Mouse (Mus musculus) embryo, embryonic 10 days (tissue): Measurements from ENCODE around the gene Gm10065.
"Not testable (repeated sequence)": the region's sequence is repeated elsewhere in the genome, so short reads cannot be mapped to it uniquely, and the experiment has no call there.

Source experiments
- DNase-seq: peaks from one replicate; pipeline ENCODE4 v3.0.0-alpha.2; 2015; ENCODE audit warnings: low spot score

Gm10065 gene

DNA sequence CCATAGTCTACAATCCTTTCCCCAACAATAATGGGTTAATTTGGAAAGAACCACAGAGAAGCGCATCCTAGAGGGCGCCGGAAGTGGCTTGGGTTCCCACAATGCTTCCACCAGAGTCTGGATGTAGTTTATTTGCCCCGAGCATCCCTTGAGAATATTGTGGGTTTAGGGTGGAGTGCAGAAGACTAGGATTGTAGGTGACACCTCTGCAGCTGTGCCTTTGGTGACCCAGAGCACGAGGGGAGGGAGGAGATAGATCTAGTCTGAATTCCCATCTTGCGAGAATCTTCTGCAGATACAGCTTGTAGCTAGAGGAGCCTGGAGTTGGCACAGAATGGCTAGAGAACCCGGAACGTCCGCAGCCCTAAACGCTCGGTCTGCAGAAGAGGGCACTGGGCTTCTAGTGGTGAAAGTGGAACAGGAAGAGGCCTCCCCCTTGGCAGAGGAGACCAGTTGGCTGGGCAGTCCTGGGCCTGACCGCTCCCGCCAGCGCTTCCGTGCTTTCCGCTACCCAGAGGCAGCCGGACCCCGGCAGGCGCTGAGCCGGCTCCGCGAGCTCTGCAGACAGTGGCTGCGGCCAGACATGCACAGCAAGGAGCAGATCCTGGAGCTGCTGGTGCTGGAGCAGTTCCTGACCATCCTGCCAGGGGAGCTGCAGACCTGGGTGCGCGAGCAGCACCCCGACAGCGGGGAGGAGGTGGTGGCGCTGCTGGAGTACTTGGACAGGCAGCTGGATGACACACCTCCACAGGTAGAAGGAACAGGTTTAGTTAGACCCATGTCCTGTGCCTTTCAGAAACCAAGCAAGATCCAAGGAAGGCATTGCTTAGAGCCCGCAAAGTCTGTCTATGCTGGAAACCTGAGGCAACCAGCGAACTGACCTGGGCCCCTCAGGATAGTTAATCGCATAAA, at the start of gene Gm10065, which contains the start of gene Zkscan4:
Gene Gm10065, minus strand, starts transcription at position 683 of the 912 bp plus-strand sequence.
Gene Zkscan4, plus strand, starts transcription at position 149 of the 912 bp plus-strand sequence.
- DNase-seq, result peak; percentile 80

GRCm38 (mm10) chr13:21506221-21506649, 27.0 kb upstream of the Gm10065 start:
- DNase-seq, result peak; percentile 86

DNA sequence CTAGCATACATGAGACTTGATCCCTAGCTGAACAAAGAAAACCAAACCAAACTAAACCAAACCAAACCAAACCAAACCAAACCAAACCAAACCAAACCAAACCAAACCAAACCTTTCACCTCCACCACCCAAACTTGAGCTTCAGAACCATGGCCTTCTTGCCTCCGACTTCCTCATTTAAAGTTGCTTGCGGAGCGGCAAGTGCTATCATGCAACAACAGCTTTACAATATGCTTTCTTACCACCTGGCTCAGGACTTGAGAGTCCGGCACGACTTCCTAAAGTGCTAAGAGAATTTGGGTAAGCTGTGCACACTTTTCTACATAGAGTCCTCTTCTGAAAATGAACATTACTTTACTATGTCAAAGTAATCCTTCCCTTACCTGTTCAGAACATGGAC, 23.1 kb upstream of the Gm10065 start:
- no peak for DNase-seq

GRCm38 (mm10) chr13:21501182-21501581, 21.9 kb upstream of the Gm10065 start, which contains the start of gene Gm11273:
Gm11273 (minus strand) TSS chr13:21501418.
- not testable (repeated sequence) for DNase-seq

- DNase-seq, result no peak
Observed at GRCm38 (mm10) chr13:21495080-21495479, 15.8 kb upstream of the Gm10065 start, which contains the start of gene AK157302. AK157302 (plus strand) TSS chr13:21495223.

GRCm38 (mm10) chr13:21492847-21493246, 13.6 kb upstream of the Gm10065 start:
- DNase-seq, result no peak

GRCm38 (mm10) chr13:21486881-21487280, 7.6 kb upstream of the Gm10065 start:
- no peak for DNase-seq

DNA sequence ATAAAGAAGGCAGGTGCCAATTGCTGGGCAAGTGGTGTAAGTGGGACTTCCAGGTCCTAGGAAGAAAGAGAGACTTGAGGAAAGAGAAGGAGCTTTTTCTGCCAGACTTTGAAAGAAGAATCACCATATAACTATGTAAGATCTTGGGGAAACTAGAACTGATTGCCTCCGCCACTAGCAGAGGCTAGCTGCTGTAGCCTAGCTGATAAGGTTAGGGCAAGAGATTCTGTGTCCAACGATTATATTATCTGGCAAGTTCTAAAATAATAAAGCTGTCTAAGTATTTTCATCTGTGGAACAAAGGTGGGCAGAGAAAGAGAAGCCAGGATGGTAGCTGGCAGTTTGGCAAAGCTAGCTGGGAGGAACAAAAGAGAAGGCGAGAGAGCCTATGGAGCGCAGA, 6.8 kb downstream of the Gm10065 start:
- peak; percentile 9 for DNase-seq

GRCm38 (mm10) chr13:21469097-21469496, 10.1 kb downstream of the Gm10065 start:
- no peak for DNase-seq

DNA sequence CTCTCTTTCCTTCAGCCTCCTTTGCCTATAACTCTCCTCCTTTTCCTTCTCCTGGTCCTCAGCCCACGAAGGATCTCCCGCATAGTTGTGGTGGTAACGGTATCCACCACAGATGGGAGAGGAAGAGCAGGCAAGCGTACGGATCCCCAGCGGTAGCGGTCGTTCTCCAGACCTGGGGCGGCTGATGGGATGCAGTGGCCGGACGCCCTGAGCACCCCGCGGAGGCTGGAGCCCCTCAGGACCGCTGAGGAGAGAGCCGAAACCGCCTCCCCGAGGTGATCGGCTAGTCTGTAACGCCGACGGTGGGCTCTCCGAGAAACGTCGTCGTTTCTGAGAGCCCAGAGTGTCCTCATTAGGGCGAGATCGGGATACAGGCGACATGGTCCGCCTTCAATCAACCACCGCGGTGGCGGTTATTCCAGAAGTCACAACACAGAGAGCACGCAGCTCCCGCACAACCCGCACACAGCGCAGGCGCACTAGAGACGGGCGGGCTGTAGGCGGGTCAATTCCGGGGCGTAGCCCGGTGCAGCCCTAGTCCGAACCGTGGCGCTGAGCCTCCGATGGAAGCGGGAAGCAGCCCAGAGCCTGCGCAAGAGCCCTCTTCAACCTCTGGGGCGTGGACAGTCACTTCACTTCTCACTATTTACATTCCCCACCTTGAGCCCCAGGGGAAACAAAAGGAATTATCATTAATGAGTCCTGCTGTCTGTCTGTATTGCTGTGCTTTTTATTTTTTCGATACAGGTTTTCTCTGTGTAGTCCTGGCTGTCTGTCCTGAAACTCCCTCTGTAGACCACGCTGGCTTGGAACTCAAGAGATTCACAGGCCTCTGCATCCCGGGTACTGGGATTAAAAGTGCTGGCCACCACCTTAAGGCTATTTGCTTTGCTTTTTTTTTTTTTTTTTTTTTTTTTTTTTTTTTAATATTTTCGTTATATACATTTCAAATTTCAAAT, 10.9 kb downstream of the Gm10065 start, which contains the start of gene Nkapl:
Gene Nkapl, minus strand, starts transcription at position 449 of the 959 bp plus-strand sequence.
- DNase-seq, result peak; percentile 94

GRCm38 (mm10) chr13:21467336-21467735, 11.9 kb downstream of the Gm10065 start:
- no peak for DNase-seq

GRCm38 (mm10) chr13:21462516-21462915, 16.7 kb downstream of the Gm10065 start:
- not testable (repeated sequence) for DNase-seq

GRCm38 (mm10) chr13:21456347-21456746, 22.9 kb downstream of the Gm10065 start:
- peak; percentile 63 for DNase-seq

GRCm38 (mm10) chr13:21454133-21454532, 25.1 kb downstream of the Gm10065 start:
- DNase-seq, result no peak

GRCm38 (mm10) chr13:21453449-21453848, 25.8 kb downstream of the Gm10065 start, which contains the start of gene Zscan26:
Zscan26 (minus strand) TSS chr13:21453730.
- peak; percentile 94 for DNase-seq

DNA sequence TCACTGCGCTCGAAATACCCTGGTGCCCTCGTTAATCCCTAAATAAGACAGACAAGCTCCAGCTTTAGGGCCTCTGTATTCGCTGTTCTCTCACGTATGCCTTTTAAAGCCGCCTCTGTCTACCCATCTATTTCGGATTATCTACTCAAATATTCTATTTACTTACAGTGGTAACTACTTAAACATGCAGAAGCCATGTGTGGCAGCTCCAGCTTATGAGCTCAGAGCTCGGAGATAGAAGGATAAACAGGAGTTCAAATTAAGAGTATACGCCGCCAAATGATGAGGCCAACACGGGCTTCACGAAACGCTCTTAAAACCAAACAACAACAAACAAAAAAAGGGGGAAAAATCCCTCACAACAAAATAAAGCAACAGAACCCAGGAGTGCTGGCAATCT, 26.2 kb downstream of the Gm10065 start:
- DNase-seq, result no peak

GRCm38 (mm10) chr13:21447856-21448614, 31.2 kb downstream of the Gm10065 start:
- DNase-seq, result no peak

GRCm38 (mm10) chr13:21446796-21447195, 32.4 kb downstream of the Gm10065 start:
- DNase-seq, result no peak

DNA sequence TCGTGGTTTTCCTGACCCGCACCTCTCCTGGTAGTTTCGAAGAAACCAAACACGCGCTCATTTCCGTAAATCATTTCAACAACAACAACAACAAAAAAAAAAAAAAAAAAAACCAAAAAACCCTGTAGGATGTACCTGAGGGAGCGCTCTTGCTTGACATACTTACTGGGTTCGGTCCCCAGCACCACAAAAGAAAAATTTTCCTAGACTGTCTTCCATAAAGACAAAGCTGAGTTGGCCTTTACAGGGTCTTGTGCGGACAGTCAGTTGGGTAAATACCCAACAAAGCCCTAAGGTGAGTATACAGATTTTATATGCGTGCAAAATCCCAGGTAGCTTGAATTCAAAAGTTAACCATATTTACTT, 38.1 kb downstream of the Gm10065 start:
- no peak for DNase-seq

DNA sequence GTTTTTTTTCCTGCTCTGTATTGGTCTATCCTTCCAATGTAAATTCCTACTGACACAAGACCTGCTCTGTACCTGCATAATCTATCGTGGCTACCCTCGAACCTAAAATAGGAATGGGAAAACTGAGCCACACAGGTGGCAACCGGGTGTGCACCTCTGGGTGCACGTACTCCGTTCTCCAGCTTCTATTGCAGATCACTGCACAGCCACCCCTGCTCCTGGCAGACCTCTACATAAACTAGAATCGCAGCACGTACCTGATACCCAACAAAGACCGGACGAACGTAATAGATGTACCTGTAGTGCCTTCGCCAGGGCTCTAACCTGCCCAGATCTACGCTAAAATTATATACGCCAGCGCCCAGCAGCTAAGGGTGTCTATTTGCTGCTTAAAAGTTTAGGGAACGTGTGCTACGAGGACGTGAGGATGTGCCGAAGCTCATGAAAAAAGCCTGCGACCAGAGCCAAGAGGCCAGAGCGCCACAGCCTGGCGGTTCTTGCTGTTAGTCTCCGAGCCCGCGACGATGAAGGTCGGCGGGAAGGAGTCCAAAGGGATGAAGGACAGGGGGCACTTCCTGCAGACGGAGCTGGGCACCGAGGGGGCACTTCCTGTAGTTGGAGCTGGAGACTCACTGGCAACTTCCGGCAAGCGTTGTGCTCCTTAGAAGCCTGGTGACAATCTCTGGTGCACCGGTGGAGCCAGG, 38.6 kb downstream of the Gm10065 start, which contains the start of gene Pgbd1:
Gene Pgbd1, minus strand, starts transcription at position 556 of the 704 bp plus-strand sequence.
- peak; percentile 92 for DNase-seq
